Mouse (Mus musculus) lung, embryonic 14.5 days (tissue): ENCODE measurements around the gene Ikzf3. TPM values are rescaled to one million over a fixed set of nuclear protein-coding genes. Genes with fewer than 3 reads are reported as not detected.
A peak's percentile ranks its signal among the peaks of the same experiment; 100 is the strongest.

Source experiments
- ATAC-seq: fragments of 200-750 bp; cut with Nextera tagmentation; 2 replicates; pipeline ENCODE4 v1.8.0; 2017; ENCODE audit warnings: mild to moderate bottlenecking, moderate TSS enrichment, moderate library complexity; ENCODE audit not compliant: insufficient read depth
- DNase-seq: peaks from one replicate; pipeline ENCODE4 v3.0.0-alpha.2; 2015
- H3K27ac ChIP-seq: fragments of 300-500 bp; sonication (generic); 2 replicates; pipeline ENCODE4 v1.5.1; 2014; ENCODE audit warnings: low read depth, mild to moderate bottlenecking, moderate library complexity
- H3K27me3 ChIP-seq: fragments of 300-500 bp; sonication (generic); 2 replicates; pipeline ENCODE4 v1.6.1; 2014; ENCODE audit warnings: low read length, control low read depth; ENCODE audit not compliant: insufficient read depth
- H3K36me3 ChIP-seq: fragments of 300-500 bp; sonication (generic); 2 replicates; pipeline ENCODE4 v1.6.1; 2014; ENCODE audit warnings: control low read depth; ENCODE audit not compliant: insufficient read depth
- H3K4me1 ChIP-seq: fragments of 300-500 bp; sonication (generic); 2 replicates; pipeline ENCODE4 v1.6.1; 2014; ENCODE audit warnings: antibody characterized with exemption, control low read depth; ENCODE audit not compliant: insufficient read depth
- H3K4me2 ChIP-seq: fragments of 300-500 bp; sonication (generic); 2 replicates; pipeline ENCODE4 v1.6.1; 2014; ENCODE audit warnings: mild to moderate bottlenecking
- H3K4me3 ChIP-seq: fragments of 300-500 bp; sonication (generic); 2 replicates; pipeline ENCODE4 v1.5.1; 2014; ENCODE audit warnings: low read depth, low read length
- H3K9ac ChIP-seq: fragments of 300-500 bp; sonication (generic); 2 replicates; pipeline ENCODE4 v1.6.1; 2014
- H3K9me3 ChIP-seq: fragments of 300-500 bp; sonication (generic); 2 replicates; pipeline ENCODE4 v1.6.1; 2016; ENCODE audit warnings: low read depth, low read length, control low read depth
- CTCF ChIP-seq: IDR thresholded peaks from 2 replicates; pipeline ENCODE4 v1.5.1; 2016; ENCODE audit warnings: antibody characterized with exemption, low read depth
- WGBS: fragments of 180-500 bp; shearing (Covaris S2); extraction: QIAGEN DNeasy Blood & Tissue Kit; methylation state at CpG from one replicate; pipeline ENCODE4 v1.1.7; 2014; 5-methylcytosine and 5-hydroxymethylcytosine counted together
- polyA plus RNA-seq: library from polyadenylated mRNA; unstranded; fragments of >200 nt; fragmentation: Nextera tagmentation; extraction: Ambion mirVana; gene quantifications from 2 replicates; pipeline ENCODE4 v1.2.1, GENCODE M21; 2014

The Ikzf3 gene
- polyA plus RNA-seq, 1 experiment from 2014 or later, result 0.14 TPM

DNA sequence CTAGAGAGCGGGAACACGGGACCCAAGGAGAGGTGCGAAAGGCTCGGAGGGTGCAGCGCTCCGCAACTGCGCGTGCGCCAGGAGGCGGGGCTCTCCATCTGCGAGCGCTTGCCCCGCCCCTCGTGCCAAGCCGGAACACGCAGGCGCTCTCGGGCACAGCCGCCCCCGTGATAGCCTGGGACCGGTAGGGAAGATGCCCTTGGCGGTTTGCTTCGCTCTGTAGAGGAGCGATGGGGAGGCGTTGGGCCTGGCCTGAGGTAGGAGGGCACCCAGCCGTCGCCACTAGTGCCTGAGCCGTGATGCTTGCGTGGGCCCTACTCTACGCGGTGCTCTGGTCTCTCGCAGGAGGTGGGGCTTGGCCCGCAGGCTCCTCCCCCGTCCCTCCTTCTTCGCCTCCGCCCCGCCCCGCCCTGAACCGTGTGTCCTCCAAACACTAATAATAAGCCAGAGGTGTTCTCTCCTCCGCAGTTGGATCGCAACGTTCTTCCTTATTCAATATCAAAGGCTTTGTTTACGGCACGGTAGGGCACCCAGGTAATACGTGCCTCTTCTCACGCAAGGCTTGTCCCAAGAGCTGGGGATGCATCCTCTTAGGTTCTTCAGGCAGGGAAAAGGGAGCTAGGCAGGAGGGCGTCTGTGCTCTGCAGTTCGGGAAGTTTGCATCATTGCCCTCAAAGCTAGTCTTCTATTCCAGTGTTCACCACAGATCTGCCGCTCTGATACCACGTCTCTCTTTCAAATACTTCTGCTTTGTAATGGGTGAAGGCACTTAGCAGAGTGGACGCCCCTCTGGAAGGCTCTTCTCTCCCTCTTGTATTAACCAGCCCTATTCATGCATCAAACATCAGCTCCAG lies 5.4 kb upstream of the Ikzf3 start, which contains the start of gene Zpbp2:
Gene Zpbp2, plus strand, starts transcription at position 123 of the 854 bp plus-strand sequence.
- peak; percentile 96 for DNase-seq
- Histone ChIP-seq H3K9ac (peak within 1 kb of the TSS; percentile 56), H3K27me3 (peaks cover 34% of the 10 kb centered on the region), H3K4me2 (peak within 1 kb of the TSS; percentile 62), H3K27ac (no peak within 1 kb of the TSS), H3K36me3 (no peaks in the 10 kb centered on the region), H3K4me1 (no peaks in the 10 kb centered on the region; the same call in 1 of the 2 replicates), H3K9me3 (no peaks in the 10 kb centered on the region), H3K4me3 (peak within 1 kb of the TSS; percentile 62)
- WGBS, result 1% methylated on average over 49 of the region's 51 CpGs
- peak; percentile 97 for ATAC-seq
- no peak for TF ChIP-seq CTCF

DNA sequence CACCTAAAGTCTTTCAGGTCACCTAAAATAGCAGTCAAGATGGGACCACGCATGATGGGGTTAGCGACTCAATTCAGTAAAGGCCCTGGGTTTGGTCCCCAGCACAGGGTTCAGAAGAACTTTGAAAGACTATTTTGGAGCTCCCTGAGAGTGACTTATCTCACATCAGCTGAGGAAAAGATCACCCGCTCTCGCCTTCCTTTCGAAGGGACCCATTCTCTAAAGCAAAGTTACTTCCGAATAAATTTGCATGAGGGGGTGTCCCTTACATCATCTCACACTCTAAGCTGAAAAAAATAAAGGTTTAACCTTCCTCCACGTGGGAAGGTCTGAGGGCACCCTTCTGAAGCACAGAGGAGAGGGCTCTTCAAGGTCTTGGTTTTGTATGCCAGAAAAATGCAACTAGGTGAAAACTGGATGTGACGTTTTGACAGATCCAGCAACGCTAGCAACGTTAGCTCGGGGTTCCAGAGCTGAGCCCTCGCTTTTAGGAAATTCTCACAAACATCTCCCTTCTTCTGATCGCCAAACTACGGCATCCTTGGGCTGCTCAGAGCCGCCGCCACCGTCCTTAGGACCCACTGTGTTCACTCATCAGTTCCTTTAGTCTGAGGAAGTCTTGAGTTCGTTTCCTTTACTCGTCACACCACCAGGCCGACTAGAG lies 4.6 kb upstream of the Ikzf3 start:
- no peak for TF ChIP-seq CTCF
- Histone ChIP-seq H3K27me3 (peaks cover 41% of the 10 kb centered on the region), H3K9ac (0 out of 2 replicates have a peak overlapping the region, but pooled peaks have one; percentile 56), H3K27ac (no peak overlapping the region), H3K4me2 (peak overlapping the region; percentile 62), H3K9me3 (no peaks in the 10 kb centered on the region), H3K4me3 (peak overlapping the region; percentile 62), H3K36me3 (no peaks in the 10 kb centered on the region), H3K4me1 (no peaks in the 10 kb centered on the region; the same call in 1 of the 2 replicates)
- no peak for DNase-seq
- 16% methylated on average over 20 of the region's 20 CpGs for WGBS
- ATAC-seq, result no peak

DNA sequence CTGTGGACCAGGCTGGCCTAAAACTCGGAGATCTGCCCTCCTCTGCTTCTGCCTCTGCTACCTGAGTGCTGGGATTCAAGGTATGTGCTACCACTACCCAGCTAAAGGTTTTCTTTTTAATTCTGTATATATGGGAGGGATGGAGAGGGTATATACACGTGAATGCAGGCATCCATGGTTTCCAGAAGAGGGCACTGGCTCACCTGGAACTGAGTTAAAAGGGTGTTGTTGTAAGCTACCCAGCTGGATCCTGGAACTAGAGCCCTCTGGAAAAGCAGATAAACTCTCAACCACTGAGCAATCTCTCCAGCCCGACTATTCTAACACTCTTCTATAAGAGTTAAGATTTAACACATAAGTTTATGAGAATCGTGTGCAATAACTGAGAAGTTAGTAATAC lies 3.5 kb upstream of the Ikzf3 start:
- Histone ChIP-seq H3K4me1 (no peaks in the 10 kb centered on the region; the same call in 1 of the 2 replicates), H3K9me3 (no peaks in the 10 kb centered on the region), H3K27ac (no peak overlapping the region), H3K9ac (no peak overlapping the region), H3K4me3 (no peak overlapping the region), H3K36me3 (no peaks in the 10 kb centered on the region), H3K27me3 (peaks cover 50% of the 10 kb centered on the region), H3K4me2 (no peak overlapping the region)
- 57% methylated on average over 4 of the region's 4 CpGs for WGBS
- ATAC-seq, result no peak
- no peak for DNase-seq
- TF ChIP-seq CTCF, result peak; percentile 12; the same call in 1 of the 2 replicates

DNA sequence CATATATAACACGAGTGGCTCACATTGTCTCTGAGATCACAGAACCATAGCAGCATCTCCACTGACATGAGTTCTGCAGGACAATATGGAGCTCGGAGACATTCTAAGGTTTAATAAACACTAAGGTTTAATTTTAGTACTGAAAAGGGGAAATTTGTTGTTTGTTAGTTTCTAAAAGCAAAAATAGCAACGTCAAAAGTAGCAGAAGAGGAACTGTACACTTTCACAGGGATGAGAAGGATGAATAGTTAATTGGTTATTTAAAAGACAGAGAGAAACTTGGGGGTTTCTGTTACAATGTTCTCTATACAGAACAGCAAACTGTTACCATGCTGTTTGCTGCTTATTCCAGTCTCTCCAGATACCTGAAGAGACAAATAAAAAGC lies 1.5 kb upstream of the Ikzf3 start:
- no peak for TF ChIP-seq CTCF
- H3K4me1 ChIP-seq, result no peaks in the 10 kb centered on the region; the same call in 1 of the 2 replicates
- ATAC-seq (no peak), DNase-seq (no peak)
- H3K4me2 ChIP-seq, result no peak overlapping the region
- H3K4me3 ChIP-seq, result no peak overlapping the region
- H3K36me3 ChIP-seq, result no peaks in the 10 kb centered on the region
- no peak overlapping the region for H3K27ac ChIP-seq
- 50% methylated on average over 3 of the region's 3 CpGs for WGBS
- H3K9ac ChIP-seq, result no peak overlapping the region
- H3K9me3 ChIP-seq, result no peaks in the 10 kb centered on the region
- peaks cover 64% of the 10 kb centered on the region for H3K27me3 ChIP-seq

DNA sequence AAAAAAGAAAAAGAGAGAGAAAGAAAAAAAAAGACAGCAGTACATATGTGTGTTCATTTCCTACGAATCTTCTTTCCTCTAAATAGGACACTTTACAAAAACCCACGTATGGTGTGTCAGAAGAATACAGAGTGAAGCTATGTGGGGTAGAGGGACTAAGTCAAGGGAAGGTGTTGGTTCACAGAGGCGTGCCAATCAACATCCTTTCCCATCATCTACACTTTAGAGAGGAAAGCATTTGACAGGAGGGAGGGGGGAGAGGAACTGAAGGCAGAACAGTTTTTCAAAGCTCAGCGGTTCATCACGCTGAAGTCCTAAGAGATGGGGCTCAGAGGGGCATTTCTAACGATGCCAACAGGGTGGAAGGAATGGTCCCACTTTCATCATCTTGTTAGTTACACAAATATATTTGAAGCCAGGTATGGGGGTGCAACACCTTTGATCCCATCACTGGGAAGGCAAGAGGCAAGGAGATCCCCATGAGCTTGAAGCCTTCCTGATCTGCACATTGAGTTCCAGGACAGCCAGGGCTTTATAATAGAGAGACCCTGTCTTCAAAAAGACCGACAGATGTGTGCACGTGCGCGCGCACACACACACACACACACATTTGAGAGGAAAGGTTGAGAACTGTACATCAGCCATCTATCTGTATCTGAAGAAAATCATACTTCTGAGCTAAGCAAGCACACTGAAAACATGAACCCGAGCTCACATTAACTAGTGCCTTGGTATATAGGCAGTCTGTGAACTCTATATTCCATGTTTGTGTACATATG lies 887 bp upstream of the Ikzf3 start:
- no peaks in the 10 kb centered on the region for H3K9me3 ChIP-seq
- WGBS, result 41% methylated on average over 12 of the region's 12 CpGs
- H3K27me3 ChIP-seq, result peaks cover 65% of the 10 kb centered on the region
- H3K4me1 ChIP-seq, result no peaks in the 10 kb centered on the region; the same call in 1 of the 2 replicates
- no peaks in the 10 kb centered on the region for H3K36me3 ChIP-seq
- DNase-seq (no peak), ATAC-seq (no peak)
- no peak for TF ChIP-seq CTCF
- no peak overlapping the region for H3K4me2 ChIP-seq
- H3K27ac ChIP-seq, result no peak overlapping the region
- H3K4me3 ChIP-seq, result no peak overlapping the region
- H3K9ac ChIP-seq, result no peak overlapping the region

DNA sequence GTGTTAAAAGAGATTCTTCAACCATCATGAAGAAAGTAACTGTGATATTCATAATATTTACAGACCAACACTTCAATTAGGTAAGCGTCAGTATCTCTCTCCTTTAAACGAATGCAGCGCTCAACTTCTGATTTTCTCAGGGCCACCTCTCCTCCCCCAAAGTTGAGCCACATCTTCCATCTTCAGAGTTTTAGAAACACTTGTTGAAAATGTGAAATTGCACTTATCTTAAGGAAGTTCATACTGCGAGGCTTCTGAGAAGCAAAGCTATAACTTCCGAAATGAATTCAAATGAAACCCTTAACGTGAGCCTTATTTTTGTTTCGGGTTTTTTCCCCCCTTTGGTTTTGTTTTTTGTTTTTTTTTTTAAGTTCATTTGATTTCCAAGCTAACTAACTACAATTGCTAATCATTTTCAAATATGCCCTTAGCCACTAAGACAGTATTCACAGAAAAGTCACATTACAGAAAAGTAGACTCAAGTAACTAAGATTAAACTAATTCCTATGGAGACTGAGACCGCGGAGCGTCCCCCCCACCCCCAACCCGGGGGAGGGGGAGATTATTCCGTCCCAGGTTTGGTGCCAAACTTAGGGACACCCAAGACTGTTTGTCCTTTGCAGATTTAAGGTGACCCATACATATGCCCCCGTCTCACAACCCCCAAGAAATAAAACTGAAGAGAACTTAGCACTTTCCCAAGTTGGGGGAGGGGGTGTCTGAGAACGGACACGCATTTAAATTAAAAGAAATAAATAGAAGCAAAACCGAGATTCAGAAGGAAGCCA lies 747 bp downstream of the Ikzf3 start:
- Histone ChIP-seq H3K9ac (peak overlapping the region; percentile 43), H3K9me3 (no peaks in the 10 kb centered on the region), H3K4me1 (no peaks in the 10 kb centered on the region), H3K27me3 (peaks cover 67% of the 10 kb centered on the region), H3K27ac (no peak overlapping the region), H3K4me3 (peak overlapping the region; percentile 45), H3K4me2 (peak overlapping the region; percentile 80), H3K36me3 (no peaks in the 10 kb centered on the region)
- ATAC-seq, result no peak
- 5% methylated on average over 16 of the region's 16 CpGs for WGBS
- TF ChIP-seq CTCF, result no peak
- no peak for DNase-seq
